Mouse (Mus musculus) adrenal gland, postnatal 10 days (tissue): ENCODE results near the gene Mcmbp. TPM values are rescaled to one million over a fixed set of nuclear protein-coding genes. Genes with fewer than 3 reads are reported as not detected.

ENCODE experiments used
- DNase-seq: peaks from one replicate; pipeline ENCODE4 v3.0.0; 2021; ENCODE audit warnings: mixed read lengths
- long read RNA-seq, 2 experiments: library from polyadenylated mRNA; stranded (forward); transcript quantifications; one replicate each; pipeline ENCODE4 v2.0.0; 2021
- total RNA-seq, 2 experiments: library from RNA; stranded (reverse); gene quantifications; 2 replicates each; pipeline ENCODE4 v1.2.3; 2021

Mcmbp gene
- 10 to 100 TPM; 38.6 to 42.7 TPM for total RNA-seq
- long read RNA-seq, experiment 1, full-length matches to known transcripts: 25 of 42 reads
- long read RNA-seq, experiment 1, partial matches to known transcripts: 12 of 42 reads
- long read RNA-seq, experiment 1, other reads (novel, unspliced or antisense): 5 of 42 reads
- long read RNA-seq, experiment 2, full-length matches to known transcripts: 27 of 28 reads
- long read RNA-seq, experiment 2, partial matches to known transcripts: 0 of 28 reads
- long read RNA-seq, experiment 2, other reads (novel, unspliced or antisense): 1 of 28 reads

- DNase-seq: peak; percentile 99
Observed at GRCm38 (mm10) chr7:128740334-128740733, at the start of gene Mcmbp. TSS of gene Mcmbp (minus strand) at chr7:128740495.

- DNase-seq: no peak
Observed at GRCm38 (mm10) chr7:128790045-128790444, 49.8 kb upstream of the Mcmbp start.

- no peak for DNase-seq
Observed at GRCm38 (mm10) chr7:128781846-128782245, 41.6 kb upstream of the Mcmbp start.

GRCm38 (mm10) chr7:128779305-128779704 lies 39.0 kb upstream of the Mcmbp start:
- DNase-seq: peak; percentile 59

GRCm38 (mm10) chr7:128777201-128777600 lies 36.9 kb upstream of the Mcmbp start:
- no peak for DNase-seq

- no peak for DNase-seq
Observed at GRCm38 (mm10) chr7:128766696-128767095, 26.4 kb upstream of the Mcmbp start.

GRCm38 (mm10) chr7:128758948-128759347 lies 18.7 kb upstream of the Mcmbp start:
- no peak for DNase-seq

- no peak for DNase-seq
Observed at GRCm38 (mm10) chr7:128755396-128755795, 15.1 kb upstream of the Mcmbp start.

- DNase-seq: no peak
Observed at GRCm38 (mm10) chr7:128752012-128752411, 11.7 kb upstream of the Mcmbp start.

- no peak for DNase-seq
Observed at GRCm38 (mm10) chr7:128750296-128750695, 10.0 kb upstream of the Mcmbp start.

- peak; percentile 78 for DNase-seq
Observed at GRCm38 (mm10) chr7:128748758-128749157, 8.5 kb upstream of the Mcmbp start.

GRCm38 (mm10) chr7:128746151-128746550 lies 5.9 kb upstream of the Mcmbp start:
- DNase-seq: no peak

- DNase-seq: peak; percentile 98
Observed at GRCm38 (mm10) chr7:128744684-128745485, 4.6 kb upstream of the Mcmbp start, which contains the start of gene Sec23ip. TSS of gene Sec23ip (plus strand) at chr7:128744943.

- no peak for DNase-seq
Observed at GRCm38 (mm10) chr7:128743898-128744297, 3.6 kb upstream of the Mcmbp start.

GRCm38 (mm10) chr7:128739462-128740277 lies 625 bp downstream of the Mcmbp start:
- peak; percentile 70 for DNase-seq

- no peak for DNase-seq
Observed at GRCm38 (mm10) chr7:128739116-128739461, 1.2 kb downstream of the Mcmbp start.

GRCm38 (mm10) chr7:128738041-128738440 lies 2.3 kb downstream of the Mcmbp start:
- DNase-seq: no peak

GRCm38 (mm10) chr7:128731585-128731984 lies 8.7 kb downstream of the Mcmbp start:
- no peak for DNase-seq

- DNase-seq: no peak
Observed at GRCm38 (mm10) chr7:128728738-128729137, 11.6 kb downstream of the Mcmbp start.

- no peak for DNase-seq
Observed at GRCm38 (mm10) chr7:128727701-128728100, 12.6 kb downstream of the Mcmbp start.

- DNase-seq: no peak
Observed at GRCm38 (mm10) chr7:128726999-128727398, 13.3 kb downstream of the Mcmbp start.

GRCm38 (mm10) chr7:128725189-128725588 lies 15.1 kb downstream of the Mcmbp start:
- no peak for DNase-seq

- DNase-seq: peak; percentile 67
Observed at GRCm38 (mm10) chr7:128724761-128725160, 15.5 kb downstream of the Mcmbp start.
